Mouse (Mus musculus): Measurements from ENCODE around the gene S100pbp.

Gene S100pbp

DNA sequence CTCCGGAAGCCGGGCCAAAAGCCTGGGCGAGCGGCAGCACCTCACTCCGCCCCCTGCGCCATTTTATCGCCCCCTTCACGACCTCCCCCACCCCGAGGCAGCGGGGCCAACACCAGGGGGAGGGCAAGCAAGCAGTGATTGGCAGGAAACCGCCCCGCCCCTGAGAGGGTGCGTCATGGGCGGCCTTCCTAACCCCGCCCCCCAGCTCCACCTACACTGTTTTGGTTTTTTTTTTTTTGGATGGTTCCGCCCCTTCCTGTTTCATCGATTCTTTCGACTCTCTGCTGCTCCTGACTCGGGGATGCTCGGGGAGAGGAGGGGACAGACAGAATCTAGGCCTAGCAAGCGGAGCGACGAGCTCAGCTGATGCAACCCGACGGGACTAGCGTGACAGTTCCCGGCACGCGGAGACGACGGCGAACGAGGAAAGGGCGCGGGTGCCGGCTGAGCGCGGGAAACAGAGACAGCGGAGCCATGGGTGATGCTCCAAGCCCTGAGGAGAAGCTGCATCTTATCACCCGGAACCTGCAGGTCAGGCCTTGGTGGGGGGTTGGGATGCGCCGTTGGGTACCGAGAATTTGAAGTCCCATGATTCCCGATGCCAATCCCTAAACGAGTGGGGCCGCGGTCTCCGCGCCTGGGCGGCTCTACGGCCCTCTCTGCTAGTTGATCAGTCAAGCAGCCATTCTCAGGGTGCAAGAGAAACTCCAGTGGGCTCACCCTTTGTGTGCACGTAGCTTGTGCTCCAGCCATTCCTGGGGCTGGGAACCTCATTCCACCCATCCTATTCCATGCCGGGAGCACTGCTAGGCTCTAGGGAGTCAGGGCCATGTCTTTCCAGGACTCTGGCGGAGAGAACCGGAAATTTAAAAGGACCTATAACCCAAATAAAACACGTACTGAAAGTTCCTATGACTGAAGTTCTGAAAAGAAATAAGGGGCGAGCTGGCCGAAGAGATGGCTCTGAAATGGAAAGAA, at the start of gene S100pbp, which contains the start of gene Yars:
Gene S100pbp, minus strand, starts transcription at position 186 of the 978 bp plus-strand sequence.
Gene Yars, plus strand, starts transcription at position 219 of the 978 bp plus-strand sequence.
- DNase-seq (ENCODE audit: low spot score): peak; percentile 100

DNA sequence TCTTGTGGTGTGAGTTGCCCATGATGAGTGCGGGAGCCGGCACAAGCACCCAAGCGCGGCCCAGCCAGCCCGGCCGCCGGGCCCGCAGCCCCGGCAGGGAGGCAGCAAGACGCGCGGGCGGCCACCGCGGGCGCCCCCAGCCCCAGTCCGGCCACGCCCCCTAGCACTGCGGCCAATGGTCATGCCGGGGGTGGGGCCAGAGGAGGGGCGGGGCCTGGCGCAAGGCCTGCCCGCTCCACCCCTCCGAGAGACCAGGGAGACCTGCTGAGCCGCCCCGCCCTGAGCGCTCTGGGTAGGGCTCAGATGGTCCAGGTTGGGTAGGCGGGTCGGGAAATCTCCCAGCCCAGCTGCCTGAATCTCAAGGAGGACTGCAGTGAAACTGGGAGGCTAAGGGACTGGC, 49.5 kb upstream of the S100pbp start:
- peak; percentile 88 for DNase-seq (ENCODE audit: low spot score)

DNA sequence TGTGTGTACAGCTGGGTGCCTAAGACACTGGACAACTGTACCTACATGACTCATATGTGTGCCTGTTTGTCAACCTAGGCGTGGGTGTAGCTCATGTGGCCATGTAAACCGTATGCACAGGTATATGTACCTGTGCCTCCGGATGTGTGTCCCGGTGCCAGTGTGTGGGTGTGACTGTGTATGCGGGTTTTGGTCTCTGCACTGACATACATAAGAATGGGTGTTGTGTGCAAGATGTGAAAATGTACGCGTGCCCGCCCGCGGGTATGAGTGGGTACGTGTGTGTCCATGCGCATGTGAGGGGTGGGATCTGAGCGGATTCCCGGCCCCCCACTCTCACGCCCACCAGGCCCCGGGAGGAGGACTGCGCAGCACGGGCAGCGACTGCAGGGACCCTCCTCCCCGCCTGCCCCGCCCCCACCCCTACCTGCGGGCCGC, 49.1 kb upstream of the S100pbp start:
- no peak for DNase-seq (ENCODE audit: low spot score)

DNA sequence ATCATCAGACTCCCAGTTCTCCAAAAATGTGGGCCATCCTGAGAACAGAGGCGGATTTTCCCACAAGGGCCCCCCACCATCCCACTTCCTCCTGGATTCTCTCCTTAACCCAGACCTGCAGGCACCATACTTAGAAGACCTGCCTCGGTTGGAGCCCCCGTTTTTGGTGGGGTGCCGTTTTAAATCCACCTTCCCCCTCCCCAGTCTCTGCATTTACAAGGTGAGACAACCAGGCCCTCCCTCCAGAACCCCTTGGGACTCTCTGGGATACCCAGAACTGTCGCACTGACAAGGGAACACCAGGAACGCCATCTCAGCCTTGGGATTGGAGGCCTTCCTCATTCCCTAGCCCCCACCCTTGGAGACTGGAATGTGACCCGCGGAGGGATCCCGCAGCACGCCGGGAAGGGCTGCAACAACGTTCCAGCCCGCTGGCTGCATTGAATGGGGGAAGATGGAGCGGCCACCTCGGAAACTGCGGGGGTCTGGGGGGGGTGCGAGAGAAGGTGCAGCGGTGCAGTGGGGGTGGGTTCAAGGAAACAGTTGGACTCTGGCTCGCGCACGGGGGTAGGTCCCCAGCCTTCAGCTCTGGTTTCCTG, 48.4 kb upstream of the S100pbp start:
- no peak for DNase-seq (ENCODE audit: low spot score)

DNA sequence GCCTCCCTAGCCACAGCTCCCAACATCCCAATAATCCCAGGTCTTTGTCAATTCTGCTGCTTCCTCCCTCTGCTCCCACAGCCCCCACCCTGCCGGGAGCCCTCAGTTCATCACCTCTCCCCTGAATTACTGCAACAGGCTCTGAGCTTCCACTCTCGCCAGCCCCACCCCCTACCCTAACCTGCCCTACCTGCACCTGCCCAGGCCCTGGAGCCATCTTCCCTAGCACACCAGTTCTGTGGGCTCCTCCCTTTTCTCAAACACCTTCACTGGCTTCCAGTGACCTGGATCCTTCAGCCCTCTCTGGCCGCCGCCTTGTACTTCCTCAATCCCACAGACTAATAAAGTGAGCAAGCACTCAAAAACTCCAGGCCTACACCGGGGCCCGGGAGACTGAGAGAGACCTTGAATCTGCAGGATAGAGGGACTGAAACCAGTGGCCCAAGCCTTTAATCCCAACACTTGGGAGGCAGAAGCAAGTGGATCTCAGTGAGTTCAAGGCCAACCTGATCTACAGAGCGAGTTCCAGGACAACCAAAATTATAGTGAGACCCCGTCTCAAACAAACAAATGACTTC, 46.8 kb upstream of the S100pbp start:
- DNase-seq (ENCODE audit: low spot score): no peak

DNA sequence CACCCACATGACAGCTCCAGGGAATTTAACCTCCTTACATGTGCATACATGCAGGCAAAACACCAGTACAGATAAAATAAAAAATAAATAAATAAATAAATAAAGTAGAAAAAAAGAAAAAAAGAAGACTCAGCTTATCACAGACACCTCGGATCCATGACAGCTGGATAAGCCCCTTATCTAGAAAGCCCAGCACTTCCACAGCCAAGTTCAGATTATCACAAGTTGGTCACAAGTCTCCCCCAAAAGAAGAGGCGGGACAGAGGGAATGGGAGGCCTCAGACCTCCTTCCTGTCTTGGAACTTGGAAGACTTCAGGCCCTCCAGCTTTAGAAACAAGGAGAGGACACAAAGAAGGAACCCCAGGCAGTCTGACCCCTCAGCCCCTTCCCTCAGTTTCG, 45.6 kb upstream of the S100pbp start:
- no peak for DNase-seq (ENCODE audit: low spot score)

DNA sequence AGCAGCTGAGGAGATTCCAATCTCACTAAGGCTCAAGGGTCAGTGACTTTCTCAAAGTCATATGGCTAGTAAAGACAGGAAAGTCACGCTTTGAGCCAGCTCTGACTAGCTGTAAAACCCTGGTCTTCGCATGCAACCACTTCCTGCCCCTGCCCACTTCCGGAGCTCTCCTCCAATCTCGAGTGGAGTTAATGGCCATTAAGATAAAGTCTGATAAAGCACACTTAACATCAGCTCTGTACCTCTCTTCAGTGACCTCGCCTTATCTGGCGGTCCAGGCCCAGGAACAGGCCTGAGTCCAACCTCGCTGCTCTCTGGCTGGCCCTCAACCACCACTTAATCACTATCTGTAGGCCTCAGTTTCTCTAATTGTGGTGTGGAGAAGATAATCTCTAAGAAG, 45.0 kb upstream of the S100pbp start:
- DNase-seq (ENCODE audit: low spot score): peak; percentile 50

DNA sequence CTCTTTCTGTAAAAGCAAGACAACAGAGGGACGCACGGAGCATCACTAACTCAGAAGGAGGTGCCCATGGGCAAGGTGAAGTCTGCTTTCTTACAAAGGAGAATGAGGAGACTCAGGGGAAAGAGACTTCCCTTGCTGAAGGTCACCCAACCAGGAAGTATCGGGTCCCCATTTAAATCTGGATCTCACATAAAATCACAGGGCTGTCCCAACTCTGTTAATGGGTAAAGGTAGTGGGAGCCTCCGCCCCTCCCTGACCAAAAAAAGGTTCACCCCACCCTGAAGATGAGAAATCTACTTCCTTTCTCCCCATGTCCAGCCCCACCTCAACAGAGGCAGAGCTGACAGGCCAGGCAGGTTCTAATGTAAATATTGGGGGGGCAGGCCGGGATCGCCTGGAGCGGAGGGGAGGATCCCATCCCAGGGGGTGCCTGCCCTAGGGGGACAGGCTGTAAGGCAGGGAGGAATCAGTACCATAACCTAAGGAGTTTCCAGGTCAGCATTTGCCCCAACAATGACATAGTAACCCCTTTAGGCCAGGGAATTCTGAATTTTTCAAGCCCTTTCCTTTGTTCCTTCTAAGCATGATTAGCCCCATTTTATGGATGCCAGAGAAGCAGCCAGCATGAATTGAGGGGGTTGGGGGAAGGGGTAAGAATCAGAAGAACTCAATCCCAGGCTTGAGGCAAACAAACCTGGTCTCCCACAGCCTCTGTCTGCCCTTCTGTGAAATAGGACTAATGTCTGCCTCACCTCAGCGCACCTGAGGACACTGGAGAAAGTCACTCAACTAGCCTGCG, 43.2 kb upstream of the S100pbp start:
- no peak for DNase-seq (ENCODE audit: low spot score)

DNA sequence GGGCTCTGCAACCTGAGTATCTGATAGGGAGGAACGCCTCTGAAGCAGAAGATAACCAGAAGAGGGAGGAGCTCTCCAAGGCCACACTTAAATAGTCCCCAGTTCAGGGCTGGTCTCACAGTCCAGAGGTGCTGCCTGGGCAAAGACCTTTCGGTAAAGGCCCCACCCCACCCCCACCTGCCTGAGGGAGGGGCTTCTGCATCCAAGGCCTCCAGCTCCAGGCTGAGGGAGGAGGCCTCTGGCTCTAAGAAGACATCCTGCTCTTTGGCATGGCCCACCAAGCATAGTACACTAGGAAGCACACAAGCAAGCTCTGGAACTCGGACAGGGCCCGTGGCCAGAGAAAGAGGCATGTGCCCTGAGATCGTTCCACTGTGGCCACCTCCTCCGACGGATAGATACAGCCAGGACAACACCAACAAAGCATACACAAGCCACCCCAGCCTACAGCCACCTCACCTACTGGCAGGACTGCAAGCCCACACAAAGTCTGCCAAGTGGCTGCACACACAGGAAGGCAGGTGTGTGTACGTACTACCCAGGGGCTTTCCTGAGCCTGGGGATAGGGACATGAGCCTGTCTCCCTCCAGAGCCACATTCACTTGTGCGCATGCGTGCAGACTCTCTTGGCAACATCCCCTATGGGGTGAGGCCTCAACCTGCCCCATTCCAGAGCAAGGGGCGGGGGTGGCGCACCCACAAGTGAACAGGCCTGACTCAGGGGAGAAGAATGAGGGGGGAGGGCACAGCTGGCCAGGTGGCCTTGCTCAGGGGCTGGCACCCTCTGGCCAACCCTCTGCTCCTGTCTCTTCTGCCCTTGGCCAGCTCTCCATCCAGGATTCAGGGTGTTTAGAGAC, 42.3 kb upstream of the S100pbp start:
- DNase-seq (ENCODE audit: low spot score): no peak

DNA sequence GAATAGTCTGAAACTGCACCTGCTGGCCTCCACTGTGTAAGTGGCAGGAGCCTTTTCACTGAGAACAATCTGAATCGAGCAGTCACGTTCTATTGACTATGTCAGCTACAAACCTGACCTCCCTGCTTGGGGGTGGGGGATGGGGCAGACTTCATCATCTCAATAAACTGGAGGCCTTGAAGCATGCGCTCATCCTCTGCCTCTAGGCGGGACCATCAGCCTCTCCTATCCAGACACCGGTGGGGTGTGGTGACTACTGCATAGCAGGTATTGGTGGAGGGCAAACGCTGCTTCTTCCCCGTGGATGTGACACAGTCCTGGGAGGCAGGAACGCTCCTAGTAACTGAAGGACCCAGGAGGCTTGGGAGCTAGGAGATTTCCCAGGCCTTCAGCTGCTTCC, 41.4 kb upstream of the S100pbp start:
- DNase-seq (ENCODE audit: low spot score): no peak

DNA sequence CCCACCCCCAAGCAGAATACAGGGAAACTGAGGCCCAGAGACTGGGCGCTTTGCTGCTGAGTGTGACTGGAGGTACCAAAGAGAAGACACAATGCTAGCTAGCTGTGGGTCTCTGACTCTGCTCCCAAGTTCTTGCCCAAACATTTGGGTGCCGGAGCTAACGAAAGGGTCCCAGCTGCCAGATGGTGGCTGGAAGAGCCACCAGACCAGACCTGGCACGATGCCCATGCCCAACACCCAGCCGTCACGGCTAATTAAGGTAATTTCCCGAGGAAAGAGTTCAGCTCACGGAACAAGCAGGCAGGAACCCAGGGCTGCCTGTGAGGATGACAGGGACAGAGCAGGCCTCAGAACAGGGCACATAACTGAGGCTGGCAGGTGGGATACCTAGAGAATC, 38.5 kb upstream of the S100pbp start:
- peak; percentile 91 for DNase-seq (ENCODE audit: low spot score)

DNA sequence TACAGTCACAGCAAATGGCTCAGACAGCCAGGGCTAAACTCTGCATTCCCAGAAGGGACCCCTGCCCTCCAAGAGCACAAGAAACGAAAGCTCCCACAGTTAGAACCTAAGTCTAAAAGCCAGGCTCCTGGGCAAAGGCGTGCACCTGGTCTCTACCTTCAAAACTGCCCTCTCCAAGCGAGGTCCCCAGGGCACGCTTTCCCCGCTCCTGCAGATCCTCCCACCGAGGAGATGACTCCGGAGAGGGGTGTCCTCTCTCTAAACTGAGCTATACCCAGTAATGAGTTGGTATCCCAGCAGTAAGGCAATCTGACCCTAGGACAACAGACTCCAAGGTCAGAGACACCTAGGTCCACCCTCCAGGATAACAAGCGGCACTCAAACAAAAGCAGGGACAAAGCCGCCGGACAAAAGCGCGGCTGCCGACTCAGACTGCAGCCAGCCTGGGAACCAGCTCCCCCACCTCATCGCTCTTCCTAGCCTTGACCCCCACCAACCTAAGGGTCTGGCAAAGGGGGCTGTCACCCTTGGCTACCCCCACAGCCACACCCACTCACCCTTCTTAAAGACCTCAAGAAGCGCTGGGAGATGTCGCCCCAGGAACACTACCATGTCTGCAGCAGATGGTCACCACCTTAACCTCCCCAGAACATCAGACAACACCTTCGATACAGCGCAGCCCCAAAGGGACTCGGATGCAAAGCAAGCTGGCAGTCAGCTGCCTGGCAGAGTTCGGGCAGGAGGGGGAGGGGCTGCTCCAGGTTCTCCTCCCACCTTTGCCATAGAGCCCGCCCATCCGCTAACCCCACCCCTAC, 37.9 kb upstream of the S100pbp start:
- peak; percentile 72 for DNase-seq (ENCODE audit: low spot score)

DNA sequence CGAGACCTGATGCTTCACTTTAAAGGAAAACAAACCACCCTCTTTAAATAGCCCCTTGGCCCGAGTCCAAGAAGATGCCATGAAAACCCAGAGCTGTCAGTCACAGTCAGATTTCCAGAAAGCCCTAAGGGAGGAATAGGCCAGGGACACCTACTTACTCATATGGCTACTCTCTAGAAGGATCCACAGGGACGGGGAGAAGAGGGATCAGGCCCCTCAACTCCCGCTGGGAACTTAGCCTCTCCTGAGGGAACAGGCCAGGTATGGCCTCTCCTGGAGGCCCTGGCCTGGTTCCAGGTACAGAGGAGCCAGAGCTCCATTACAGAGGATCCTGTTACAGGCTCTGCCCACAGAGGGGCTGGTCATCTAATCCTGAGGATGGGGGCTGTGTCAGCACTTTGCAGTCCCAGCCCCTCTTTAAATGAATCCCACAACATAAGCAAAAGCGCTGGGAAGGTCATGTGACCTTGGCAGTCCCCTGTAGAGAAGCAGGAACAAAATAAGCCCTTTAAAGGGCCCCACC, 37.0 kb upstream of the S100pbp start:
- DNase-seq (ENCODE audit: low spot score): peak; percentile 69

DNA sequence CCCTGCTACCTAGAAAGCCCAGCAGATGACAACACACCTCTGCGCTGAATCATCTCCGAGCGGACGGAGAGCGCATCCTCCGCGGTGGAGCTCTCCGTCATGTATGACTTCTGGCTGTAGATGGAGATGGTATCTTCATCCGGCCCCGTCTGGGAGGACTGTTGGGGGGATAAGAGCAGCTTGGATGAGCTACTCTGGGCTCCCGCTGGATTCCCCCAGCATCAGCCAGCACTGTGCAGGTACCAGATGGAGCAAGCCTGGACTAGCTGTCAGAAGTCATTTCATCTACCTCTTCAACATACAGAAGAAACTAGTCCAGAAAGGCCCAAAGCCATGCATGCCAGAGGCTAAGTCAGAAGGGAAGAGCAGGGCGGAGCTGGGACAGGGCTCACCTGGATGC, 35.8 kb upstream of the S100pbp start:
- no peak for DNase-seq (ENCODE audit: low spot score)

DNA sequence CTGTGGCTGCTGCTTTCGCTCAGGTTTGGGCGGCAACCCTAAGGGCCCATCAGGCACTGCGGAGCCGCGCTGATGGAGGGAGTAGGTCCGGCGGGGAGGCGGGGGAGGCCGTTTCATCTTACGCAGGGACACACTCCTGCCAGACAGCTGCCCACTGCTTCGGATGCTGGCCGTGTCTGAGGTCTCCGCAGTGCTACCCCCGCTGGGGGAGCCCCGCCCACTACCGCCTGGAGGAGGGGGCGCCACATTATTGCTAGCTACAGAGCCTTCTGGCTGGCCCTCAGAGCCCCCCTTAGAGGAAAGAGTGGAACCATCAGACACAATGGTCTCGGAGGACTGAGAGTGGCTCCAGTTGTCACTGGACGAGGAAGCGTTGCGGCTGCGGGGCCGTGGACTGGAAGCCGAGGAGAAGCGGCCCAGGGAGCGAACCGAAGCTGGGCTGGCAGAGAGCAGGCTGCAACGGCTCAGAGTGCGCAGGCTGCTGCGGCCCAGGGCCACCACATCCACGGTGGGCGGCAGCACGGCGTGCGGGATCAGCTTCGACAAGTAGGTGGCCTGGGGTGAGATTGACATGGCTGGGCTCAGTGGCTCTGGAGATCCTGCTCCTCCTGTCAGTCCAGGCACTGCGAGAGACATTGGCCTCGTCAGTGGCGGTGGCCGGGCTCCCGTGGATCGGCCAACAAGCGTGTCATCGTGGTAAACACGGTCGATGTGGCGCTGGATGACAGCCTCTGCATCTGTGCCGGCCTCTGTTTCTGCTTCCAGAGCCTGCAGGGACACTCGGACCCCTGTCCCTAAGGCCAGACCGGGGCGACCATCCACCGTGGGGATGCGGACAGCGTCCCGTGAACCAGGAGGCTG, 34.1 kb upstream of the S100pbp start:
- no peak for DNase-seq (ENCODE audit: low spot score)

DNA sequence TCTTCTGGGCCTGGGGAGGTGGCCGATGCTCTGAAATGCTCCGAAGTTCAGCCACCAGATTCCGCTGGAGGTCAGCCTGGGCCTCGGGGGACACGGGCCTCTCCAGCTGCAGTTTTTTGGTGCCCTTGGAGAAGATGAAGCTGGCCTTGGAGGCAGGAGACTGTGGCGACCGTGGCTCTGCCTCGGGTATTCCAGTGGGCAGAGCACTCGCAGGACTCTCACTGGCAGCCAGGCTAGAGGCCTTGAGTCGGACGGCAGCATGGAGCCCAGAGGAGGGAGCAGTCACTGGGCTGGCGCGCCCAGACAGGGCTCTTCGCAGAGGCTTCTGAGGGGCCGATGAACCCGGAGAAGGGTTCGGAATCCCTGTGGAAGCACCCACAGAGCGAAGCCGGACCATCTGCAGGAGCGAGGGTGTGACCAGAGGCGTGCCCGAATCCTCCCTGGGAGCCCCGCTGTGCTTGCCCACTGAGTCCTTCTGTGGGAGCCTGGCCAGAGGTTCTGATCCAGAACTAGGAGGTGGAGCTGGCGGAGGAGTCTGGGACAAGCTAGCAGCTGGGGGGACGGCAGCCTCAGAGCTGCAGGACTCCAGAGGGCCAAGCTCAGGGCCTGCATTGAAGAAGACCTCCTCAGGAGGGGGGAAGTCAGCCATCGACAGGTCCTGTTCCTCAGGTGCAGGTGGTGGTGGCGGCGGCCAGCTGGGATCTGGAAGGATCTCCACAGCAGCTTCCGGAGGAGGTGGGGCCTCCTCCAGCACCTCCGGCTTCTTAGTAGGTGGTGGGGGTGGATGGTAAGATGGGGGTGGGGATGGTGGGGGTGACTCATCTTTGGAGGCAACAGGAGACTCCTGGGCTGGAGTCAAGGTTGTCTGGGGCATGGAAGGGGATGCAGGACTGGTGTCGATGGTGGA, 32.7 kb upstream of the S100pbp start:
- DNase-seq (ENCODE audit: low spot score): no peak

DNA sequence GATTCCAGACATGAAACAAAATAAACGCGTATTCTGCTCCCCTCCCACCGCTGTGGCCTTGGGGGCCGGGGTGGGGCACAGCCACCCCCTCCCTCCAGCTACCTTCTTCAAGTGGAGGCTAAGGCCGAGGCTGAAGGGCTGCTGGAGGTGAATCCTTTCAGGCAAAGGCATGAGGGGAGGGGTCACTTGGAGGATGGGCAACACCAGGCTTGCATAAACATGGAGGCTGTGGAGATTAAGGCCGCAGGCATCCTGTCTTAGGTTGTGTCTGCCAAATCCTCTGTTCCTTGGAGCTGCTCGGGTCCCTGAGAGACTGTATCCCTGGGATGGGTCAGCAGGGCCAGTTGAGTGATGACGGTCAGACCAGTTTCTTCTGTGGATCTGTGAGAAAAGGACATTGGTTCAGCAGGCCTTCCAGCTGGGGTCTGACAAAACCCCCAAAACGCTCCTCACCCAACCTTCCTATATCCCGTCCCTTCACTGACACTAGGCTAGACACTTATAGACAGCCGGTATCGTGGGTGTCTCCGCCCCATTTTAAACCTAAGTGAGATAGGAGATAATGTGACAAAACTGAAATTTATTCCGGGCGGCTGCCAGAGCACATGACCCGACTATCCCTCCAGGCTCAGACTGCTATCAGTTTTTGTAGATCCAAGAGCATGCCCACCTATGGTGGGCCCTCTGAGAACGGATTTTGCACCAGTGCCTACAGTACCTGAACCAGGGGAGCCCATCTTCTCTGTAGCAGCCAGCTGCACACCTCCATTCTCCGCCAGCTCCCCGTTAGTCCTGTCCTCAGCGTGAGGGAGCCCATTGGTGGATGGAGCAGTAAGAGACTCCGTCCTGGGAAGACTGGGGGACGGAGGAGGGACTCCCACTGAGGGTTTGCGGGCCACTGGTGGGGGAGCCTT, 31.8 kb upstream of the S100pbp start:
- no peak for DNase-seq (ENCODE audit: low spot score)

Data from MN1 (cell line).